Mouse (Mus musculus) stomach, embryonic 14.5 days (tissue): Measurements from ENCODE around the gene Dpm3. TPM values are rescaled to one million over a fixed set of nuclear protein-coding genes. Genes with fewer than 3 reads are reported as not detected.
A peak's percentile ranks its signal among the peaks of the same experiment; 100 is the strongest.

ENCODE experiments used
- ATAC-seq: fragments of 200-750 bp; cut with Nextera tagmentation; 2 replicates; pipeline ENCODE4 v1.8.0; 2017; ENCODE audit warnings: low read depth, moderate TSS enrichment; ENCODE audit not compliant: insufficient number of reproducible peaks, insufficient read depth, low FRiP score
- H3K27ac ChIP-seq: fragments of 300-500 bp; sonication (generic); 2 replicates; pipeline ENCODE4 v1.5.1; 2014; ENCODE audit warnings: mild to moderate bottlenecking, low read length, moderate library complexity, mixed read lengths
- H3K27me3 ChIP-seq: fragments of 300-500 bp; sonication (generic); 2 replicates; pipeline ENCODE4 v1.6.1; 2014; ENCODE audit warnings: low read length, control low read depth, mixed read lengths; ENCODE audit not compliant: control insufficient read depth, insufficient read depth
- H3K36me3 ChIP-seq: fragments of 300-500 bp; sonication (generic); 2 replicates; pipeline ENCODE4 v1.6.1; 2014; ENCODE audit warnings: mild to moderate bottlenecking, control low read depth, low read length, moderate library complexity, mixed read lengths; ENCODE audit not compliant: control insufficient read depth, insufficient read depth
- H3K4me1 ChIP-seq: fragments of 300-500 bp; sonication (generic); 2 replicates; pipeline ENCODE4 v1.6.1; 2014; ENCODE audit warnings: low read length, control low read depth, mixed read lengths; ENCODE audit not compliant: control insufficient read depth, insufficient read depth
- H3K4me2 ChIP-seq: fragments of 300-500 bp; sonication (generic); replicated peaks from 2 replicates; pipeline ENCODE4 v1.6.1; 2014; ENCODE audit warnings: low read depth, low read length, control low read depth
- H3K4me3 ChIP-seq: fragments of 300-500 bp; sonication (generic); 2 replicates; pipeline ENCODE4 v1.5.1; 2014; ENCODE audit warnings: low read depth, low read length, control low read depth
- H3K9ac ChIP-seq: fragments of 300-500 bp; sonication (generic); replicated peaks from 2 replicates; pipeline ENCODE4 v1.6.1; 2014; ENCODE audit warnings: low read depth, mild to moderate bottlenecking, control low read depth, low read length, moderate library complexity, mixed read lengths
- H3K9me3 ChIP-seq: fragments of 300-500 bp; sonication (generic); 2 replicates; pipeline ENCODE4 v1.6.1; 2016; ENCODE audit warnings: low read depth, low read length, control low read depth; ENCODE audit not compliant: control insufficient read depth
- WGBS: fragments of 180-500 bp; shearing (Covaris S2); extraction: QIAGEN DNeasy Blood & Tissue Kit; methylation state at CpG from one replicate; pipeline ENCODE4 v1.1.7; 2014; 5-methylcytosine and 5-hydroxymethylcytosine counted together
- polyA plus RNA-seq: library from polyadenylated mRNA; unstranded; fragments of >200 nt; fragmentation: Nextera tagmentation; extraction: Ambion mirVana; gene quantifications from 2 replicates; pipeline ENCODE4 v1.2.1, GENCODE M21; 2014

The Dpm3 gene
- polyA plus RNA-seq, 1 experiment from 2014 or later, result 186 TPM

DNA sequence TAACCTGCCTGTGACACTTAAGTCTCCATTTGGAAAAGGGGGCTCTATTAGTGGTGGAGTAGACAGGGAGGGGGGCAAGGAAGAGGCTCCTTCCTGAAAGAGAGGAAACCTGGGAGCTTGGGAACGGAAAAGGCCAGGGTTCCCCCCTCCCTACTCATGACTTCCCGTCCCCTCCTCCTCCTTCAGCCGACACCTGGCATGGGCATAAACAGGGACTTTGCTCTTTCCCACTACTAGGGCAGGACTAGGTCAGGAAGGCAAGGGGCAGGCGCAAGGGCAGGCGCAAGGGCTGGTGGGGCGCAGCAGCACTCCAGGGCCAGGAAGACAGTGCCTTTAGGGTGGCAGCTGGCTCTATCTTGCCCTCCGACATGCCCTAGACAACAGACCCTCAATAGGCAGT lies 18.9 kb downstream of the Dpm3 start:
- WGBS, result 38% methylated on average over 7 of the region's 7 CpGs

DNA sequence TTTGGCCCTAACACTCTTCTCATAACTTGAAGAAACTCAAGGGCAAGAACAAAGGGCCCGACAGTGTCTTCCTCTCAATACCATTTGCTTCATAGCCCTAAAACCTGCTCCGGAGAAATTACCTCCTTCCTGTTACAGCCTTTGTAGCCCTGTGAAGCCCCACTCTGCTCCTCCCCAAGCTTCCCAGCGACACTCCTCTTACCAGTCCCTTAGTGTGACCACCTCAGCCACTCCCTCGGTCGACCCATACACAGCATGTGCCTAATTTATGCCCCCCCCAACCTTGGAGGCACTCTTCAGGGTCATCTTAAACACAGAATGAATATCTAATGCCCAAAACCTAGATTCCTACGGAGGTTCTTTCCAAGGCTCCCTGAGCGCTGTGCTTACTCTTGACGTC lies 19.5 kb downstream of the Dpm3 start:
- H3K9ac ChIP-seq, result peak overlapping the region; percentile 57; the same call in 1 of the 2 replicates
- H3K27me3 ChIP-seq, result no peaks in the 10 kb centered on the region
- WGBS, result 14% methylated on average over 8 of the region's 8 CpGs
- peaks cover 7% of the 10 kb centered on the region; the same call in 1 of the 2 replicates for H3K36me3 ChIP-seq
- H3K4me1 ChIP-seq, result peaks cover 29% of the 10 kb centered on the region
- H3K4me2 ChIP-seq, result peak overlapping the region; percentile 96
- H3K4me3 ChIP-seq, result peak overlapping the region; percentile 64
- no peaks in the 10 kb centered on the region for H3K9me3 ChIP-seq
- H3K27ac ChIP-seq, result peak overlapping the region; percentile 87
- no peak for ATAC-seq

More for the DNA sequence above, 18.9 kb downstream of the Dpm3 start:
- H3K9me3 ChIP-seq, result no peaks in the 10 kb centered on the region
- H3K9ac ChIP-seq, result peak overlapping the region; percentile 57; the same call in 1 of the 2 replicates
- H3K36me3 ChIP-seq, result peaks cover 7% of the 10 kb centered on the region; the same call in 1 of the 2 replicates
- peak overlapping the region; percentile 64 for H3K4me3 ChIP-seq
- peaks cover 29% of the 10 kb centered on the region for H3K4me1 ChIP-seq
- H3K4me2 ChIP-seq, result peak overlapping the region; percentile 96
- ATAC-seq, result no peak
- H3K27me3 ChIP-seq, result no peaks in the 10 kb centered on the region
- peak overlapping the region; percentile 87 for H3K27ac ChIP-seq

GRCm38 (mm10) chr3:89279153-89279890 lies 20.2 kb downstream of the Dpm3 start:
- Histone ChIP-seq H3K4me1 (peaks cover 29% of the 10 kb centered on the region), H3K9ac (peak overlapping the region; percentile 57), H3K4me3 (peak overlapping the region; percentile 64), H3K27me3 (no peaks in the 10 kb centered on the region), H3K4me2 (peak overlapping the region; percentile 96), H3K9me3 (no peaks in the 10 kb centered on the region), H3K36me3 (peaks cover 7% of the 10 kb centered on the region; the same call in 1 of the 2 replicates), H3K27ac (peak overlapping the region; percentile 87)
- ATAC-seq, result peak; percentile 70
- under 1% methylated on average over 35 of the region's 35 CpGs for WGBS

DNA sequence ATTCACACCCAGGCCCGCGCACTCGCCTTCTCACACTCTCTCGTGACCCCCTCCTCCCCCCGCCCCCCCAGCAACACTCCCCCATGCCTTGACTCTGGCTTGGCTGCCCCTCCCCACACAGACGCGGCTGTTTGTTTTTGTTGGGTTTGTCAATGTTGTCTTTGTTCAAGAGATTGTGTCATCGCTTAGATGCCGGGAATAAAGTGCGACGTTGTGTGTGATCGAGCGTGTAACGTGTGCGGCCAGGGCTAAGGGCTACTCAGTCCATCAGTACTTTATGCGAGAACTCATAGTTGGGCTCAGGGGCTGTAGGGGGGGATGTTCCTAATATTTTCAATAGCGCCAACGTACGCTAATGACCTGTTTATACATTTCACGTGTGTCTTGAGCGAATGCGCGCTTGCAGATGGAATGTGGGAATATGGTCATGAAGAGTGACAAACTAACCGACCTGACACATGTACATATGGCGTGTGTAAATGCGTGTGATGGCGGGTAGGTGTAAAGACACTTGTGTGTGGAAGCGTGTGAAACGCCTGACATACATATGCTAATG lies 21.0 kb downstream of the Dpm3 start:
- H3K4me1 ChIP-seq, result peaks cover 29% of the 10 kb centered on the region
- peak overlapping the region; percentile 78; the same call in 1 of the 2 replicates for H3K27ac ChIP-seq
- no peaks in the 10 kb centered on the region for H3K27me3 ChIP-seq
- H3K4me2 ChIP-seq, result peak overlapping the region; percentile 96
- H3K4me3 ChIP-seq, result peak overlapping the region; percentile 64
- H3K36me3 ChIP-seq, result peaks cover 7% of the 10 kb centered on the region; the same call in 1 of the 2 replicates
- under 1% methylated on average over 29 of the region's 29 CpGs for WGBS
- H3K9me3 ChIP-seq, result no peaks in the 10 kb centered on the region
- peak overlapping the region; percentile 2; the same call in 1 of the 2 replicates for H3K9ac ChIP-seq
- ATAC-seq, result no peak

DNA sequence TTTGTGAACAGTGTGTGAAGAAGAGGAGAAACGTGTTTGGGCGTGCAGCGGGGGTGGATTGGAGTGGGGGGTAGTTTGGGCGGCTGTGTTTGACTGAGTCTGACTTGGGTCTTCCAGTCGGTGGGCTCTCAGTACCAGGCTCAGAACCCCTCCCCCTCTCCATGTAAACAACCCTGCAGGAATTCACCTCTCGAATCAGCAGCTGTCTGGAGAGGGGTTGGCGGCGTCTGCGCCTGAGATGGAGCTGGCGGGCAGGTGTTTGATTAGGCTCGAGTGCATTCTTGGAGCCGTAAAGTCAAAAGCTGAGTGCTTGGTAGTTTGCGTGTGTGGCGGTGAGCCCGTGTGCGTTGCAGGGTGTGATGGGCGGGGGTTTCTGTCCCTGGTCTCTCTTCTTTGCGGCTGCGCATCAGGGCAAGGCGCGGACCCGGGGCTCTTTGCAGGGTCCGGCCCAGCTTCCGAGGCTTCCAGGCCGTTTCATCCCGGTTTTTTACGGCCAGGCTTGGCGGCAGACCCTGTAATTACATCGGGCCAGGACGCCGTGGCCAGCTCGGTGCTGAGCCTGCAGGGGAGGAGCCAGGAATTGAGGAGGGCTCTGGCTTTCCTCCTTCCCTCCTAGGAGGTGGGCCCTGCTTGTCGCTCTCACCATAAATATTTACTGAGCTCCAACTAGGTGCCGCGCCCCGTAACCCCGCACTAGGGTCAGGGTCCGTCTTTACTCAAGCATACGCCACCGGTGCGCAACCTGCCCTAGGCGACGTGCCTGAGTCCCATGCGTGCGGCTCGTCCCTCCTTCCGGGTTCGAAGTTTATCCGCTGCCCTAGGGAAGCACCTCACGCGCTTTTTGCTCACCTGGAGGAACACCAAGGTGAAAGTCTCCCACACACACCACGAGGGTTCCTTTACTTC lies 21.7 kb downstream of the Dpm3 start, which contains the start of gene Efna1:
Gene Efna1 (minus strand): TSS at position 537 of the 906 bp plus-strand sequence.
- 1% methylated on average over 52 of the region's 52 CpGs for WGBS
- Histone ChIP-seq H3K4me2 (peak within 1 kb of the TSS; percentile 96), H3K36me3 (peaks cover 5% of the 10 kb centered on the region; the same call in 1 of the 2 replicates), H3K27ac (peak within 1 kb of the TSS; percentile 78), H3K4me3 (peak within 1 kb of the TSS; percentile 64), H3K4me1 (peaks cover 29% of the 10 kb centered on the region), H3K9me3 (no peaks in the 10 kb centered on the region), H3K9ac (peak within 1 kb of the TSS; percentile 2; the same call in 1 of the 2 replicates), H3K27me3 (no peaks in the 10 kb centered on the region)
- peak; percentile 73 for ATAC-seq

- Histone ChIP-seq H3K4me2 (peak overlapping the region; percentile 96), H3K27ac (peak overlapping the region; percentile 29), H3K4me1 (peaks cover 29% of the 10 kb centered on the region), H3K27me3 (no peaks in the 10 kb centered on the region), H3K9me3 (no peaks in the 10 kb centered on the region), H3K36me3 (no peaks in the 10 kb centered on the region), H3K9ac (no peak overlapping the region), H3K4me3 (peak overlapping the region; percentile 64; the same call in 1 of the 2 replicates)
- no peak for ATAC-seq
- WGBS, result 11% methylated on average over 20 of the region's 20 CpGs
Measured at GRCm38 (mm10) chr3:89281579-89282290, 22.6 kb downstream of the Dpm3 start.

GRCm38 (mm10) chr3:89282291-89282643 lies 23.1 kb downstream of the Dpm3 start:
- H3K27me3 ChIP-seq, result no peaks in the 10 kb centered on the region
- no peak for ATAC-seq
- no peak overlapping the region for H3K9ac ChIP-seq
- H3K9me3 ChIP-seq, result no peaks in the 10 kb centered on the region
- H3K4me2 ChIP-seq, result no peak overlapping the region
- H3K27ac ChIP-seq, result no peak overlapping the region
- 20% methylated on average over 4 of the region's 4 CpGs for WGBS
- no peak overlapping the region for H3K4me3 ChIP-seq
- peaks cover 24% of the 10 kb centered on the region for H3K4me1 ChIP-seq
- H3K36me3 ChIP-seq, result no peaks in the 10 kb centered on the region
